Mouse (Mus musculus): Measurements from ENCODE around the gene Ajm1. TPM values are rescaled to one million over a fixed set of nuclear protein-coding genes. Genes with fewer than 3 reads are reported as not detected.

Ajm1 gene
- under 1 TPM; 0.58 to 0.69 TPM for polyA plus RNA-seq (2017; shearing (Covaris generic))

DNA sequence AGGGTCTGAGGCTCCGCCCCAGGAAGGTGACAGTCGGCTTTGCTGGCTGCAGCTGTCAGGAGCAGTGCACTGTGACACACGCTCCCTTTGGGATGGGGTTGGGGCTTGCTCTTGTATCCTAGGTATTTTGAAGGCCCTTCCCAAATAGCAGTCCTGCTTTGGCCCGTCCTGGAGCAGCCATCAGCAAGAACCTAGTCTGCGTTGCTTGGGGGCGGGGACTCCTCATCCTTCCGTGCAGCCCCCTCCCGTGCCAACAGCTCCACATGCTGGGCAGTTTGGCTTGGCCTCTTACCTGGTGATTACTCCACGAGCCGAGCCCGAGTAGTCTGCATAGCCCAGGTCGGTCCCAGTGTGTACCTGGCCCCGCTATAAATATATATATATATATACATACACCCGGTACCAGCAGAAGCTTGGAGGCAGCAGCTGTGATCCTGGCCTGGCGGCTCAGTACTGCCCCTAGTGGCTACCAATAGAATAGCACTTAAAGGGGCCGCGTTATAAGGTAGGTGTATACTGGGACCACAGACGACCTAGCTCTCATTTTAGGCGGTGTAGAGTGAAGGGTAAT is at the start of gene Ajm1:
Gene Ajm1 (minus strand): TSS at position 464 of the 571 bp plus-strand sequence.

DNA sequence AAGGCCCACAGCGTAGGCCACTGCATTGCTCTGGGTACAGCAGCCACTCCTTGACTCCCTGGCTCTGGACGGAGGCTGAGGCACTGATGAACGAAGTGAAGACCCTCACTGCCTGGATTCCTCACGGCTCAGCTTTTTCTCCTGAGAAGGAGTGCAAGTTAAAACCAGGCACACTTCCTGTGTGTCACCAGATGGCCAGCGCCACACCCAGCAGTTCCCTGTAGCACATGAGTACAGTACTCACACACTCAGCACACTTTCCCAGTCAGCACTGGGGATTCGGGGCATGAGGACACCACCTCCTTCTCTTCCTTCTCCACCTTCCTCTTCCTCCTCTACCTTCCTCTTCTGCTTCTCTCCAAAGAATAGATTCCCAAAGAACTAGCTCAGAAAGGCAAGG is 46.3 kb upstream of the Ajm1 start, which contains the start of gene Fcna:
Gene Fcna (minus strand): TSS at position 220 of the 400 bp plus-strand sequence.

DNA sequence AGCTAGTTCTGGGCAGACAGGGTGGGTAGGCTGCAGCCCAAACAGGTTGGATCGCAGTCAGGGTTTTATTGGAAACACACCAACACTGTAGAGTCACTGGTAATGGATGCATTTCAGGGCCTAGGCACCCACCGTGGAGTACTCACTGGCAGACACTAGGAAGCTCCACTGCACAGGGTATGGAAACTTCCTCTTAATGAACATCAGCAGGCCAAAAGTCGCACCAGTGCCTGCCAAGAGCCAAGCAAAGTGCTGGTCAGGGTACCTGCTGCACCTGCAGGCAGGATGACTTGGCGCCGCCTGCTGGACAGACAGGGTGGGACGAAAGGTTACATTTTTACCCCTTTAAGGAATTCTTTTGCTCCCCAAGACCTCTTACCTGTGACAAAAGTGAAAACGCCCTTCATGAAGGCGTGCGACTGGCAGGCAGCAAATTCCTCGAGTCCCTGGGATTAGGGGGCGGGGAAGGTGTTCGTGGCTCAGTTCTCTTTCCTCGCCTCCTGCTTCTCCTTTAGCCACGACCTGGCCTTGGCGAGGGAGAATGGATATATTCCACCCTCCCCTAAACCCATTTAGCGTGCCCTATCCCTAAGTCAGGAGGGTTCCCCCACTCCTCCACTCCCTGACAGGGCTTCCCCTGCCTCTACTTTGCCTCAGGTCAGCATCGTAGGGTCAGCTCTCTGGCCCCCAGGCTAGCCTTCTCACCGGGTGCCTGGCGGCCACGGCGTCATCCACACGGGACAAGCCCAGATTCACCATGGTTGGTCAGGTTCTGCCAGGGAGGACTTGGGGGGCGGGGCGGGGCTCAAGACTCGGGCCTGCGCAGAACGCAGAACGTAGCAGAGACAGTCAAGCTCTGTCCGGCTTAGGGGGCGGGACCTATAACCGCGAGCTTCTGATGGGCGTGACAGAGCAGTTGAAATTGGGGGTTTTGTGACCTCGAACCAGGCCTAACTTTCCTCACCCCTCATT is 40.0 kb upstream of the Ajm1 start, which contains the start of gene Tmem141:
Gene Tmem141 (minus strand): TSS at position 777 of the 972 bp plus-strand sequence.

GRCm38 (mm10) chr2:25617578-25617977 is 36.0 kb upstream of the Ajm1 start, which contains the start of gene Ccdc183:
Gene Ccdc183 (minus strand): TSS chr2:25617678.

GRCm38 (mm10) chr2:25607761-25608622 is 26.4 kb upstream of the Ajm1 start, which contains the start of gene Rabl6:
Gene Rabl6 (minus strand): TSS chr2:25608521.

DNA sequence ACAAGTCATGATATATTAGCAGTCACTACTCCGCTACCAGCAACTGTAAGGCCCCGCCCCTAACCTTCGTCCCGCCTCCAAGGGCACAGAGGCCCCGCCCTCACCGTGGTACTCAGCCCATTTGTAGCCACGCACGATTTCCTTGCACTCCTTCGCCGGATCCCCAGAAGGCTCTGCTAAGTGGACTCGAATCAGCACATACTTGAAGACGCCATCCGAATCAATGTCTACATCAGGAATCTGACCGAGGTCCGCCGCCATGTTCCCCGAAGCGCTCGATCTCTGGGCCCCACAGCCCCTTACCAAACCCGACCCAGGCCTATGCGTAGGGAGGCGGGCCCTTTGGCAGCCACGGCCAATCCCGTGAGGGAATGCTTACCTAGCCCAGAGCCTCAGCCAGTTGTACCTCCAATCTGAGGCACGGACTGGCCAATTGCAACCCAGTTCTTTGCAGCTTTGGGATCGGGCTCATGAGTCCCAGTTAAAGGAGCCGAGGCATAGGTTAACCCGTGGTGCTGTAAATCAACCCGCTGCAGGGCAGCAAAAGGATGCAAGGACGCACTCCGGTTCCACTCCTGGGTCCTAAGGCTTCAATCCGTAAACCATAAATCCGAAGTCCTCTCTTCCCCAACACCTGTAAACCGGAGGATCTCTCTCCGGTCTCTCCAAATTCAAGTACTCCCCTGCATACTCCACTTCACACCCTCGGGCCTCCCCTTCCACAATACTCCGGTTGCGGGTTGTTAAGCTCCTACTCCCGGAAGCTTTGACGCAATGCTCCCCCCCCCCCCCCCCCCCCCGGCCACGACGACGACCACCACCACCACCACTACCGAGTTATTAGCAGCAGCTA is 6.8 kb downstream of the Ajm1 start, which contains the start of the genes Mamdc4 and Phpt1:
Gene Mamdc4 (minus strand): TSS at position 267 of the 853 bp plus-strand sequence.
Gene Phpt1 (minus strand): TSS at position 646 of the 853 bp plus-strand sequence.

DNA sequence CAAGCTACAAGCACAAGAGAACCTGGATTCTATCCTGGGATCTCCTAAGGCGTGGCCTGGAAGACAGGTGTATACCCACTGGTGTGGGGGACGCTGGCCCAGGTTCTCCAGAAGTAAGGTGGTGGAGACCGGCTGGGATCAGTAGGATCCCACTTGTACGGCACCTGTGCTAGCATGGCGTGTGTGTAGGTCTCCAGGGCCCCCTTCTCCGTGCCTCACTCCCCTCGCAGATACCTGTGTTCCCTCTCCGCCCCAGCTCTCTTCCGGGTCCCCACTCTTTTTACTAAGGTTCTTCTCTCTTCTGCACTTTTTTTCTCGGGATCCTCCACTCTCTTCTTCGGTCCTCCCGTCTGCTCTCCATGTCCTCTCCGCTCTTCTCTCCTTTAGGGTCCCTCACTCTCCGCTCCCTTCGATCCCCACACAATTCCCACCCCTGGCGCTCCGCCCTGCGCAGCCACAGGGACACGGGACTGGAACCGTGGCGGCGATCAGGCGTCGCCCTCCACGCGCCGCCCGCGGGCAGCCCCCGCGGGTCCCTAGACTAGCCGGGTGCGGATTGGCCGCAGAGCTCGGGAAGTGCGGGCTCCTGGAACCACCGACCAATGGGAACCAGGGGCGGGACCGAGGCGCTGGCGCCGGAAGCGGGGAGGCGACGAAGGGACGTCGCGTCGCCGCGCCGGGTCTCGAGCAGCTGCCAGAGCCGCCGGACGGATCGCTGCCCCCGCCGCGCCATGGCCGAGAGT is 24.2 kb downstream of the Ajm1 start, which contains the start of gene Edf1:
Gene Edf1 (plus strand): TSS at position 627 of the 743 bp plus-strand sequence.

GRCm38 (mm10) chr2:25546811-25547491 is 34.6 kb downstream of the Ajm1 start, which contains the start of gene Traf2:
Gene Traf2 (minus strand): TSS chr2:25546940.

Other genes starting within 250 kb of the Ajm1 start
- gene Man1b1, start 249.4 kb downstream of the Ajm1 start, polyA plus RNA-seq (2017; shearing (Covaris generic)), result 10 to 100 TPM; 17.2 to 17.6 TPM
- 10 to 100 TPM; 13.0 to 16.1 TPM for gene Dpp7, start 225.4 kb downstream of the Ajm1 start, polyA plus RNA-seq (2017; shearing (Covaris generic))
- 10 to 100 TPM; 50.7 to 71.9 TPM for gene Uap1l1, start 216.1 kb downstream of the Ajm1 start, polyA plus RNA-seq (2017; shearing (Covaris generic))
- gene Sapcd2, start 209.4 kb downstream of the Ajm1 start, polyA plus RNA-seq (2017; shearing (Covaris generic)), result 1 to 10 TPM; 4.3 to 6.6 TPM
- gene Entpd2, start 185.9 kb downstream of the Ajm1 start, polyA plus RNA-seq (2017; shearing (Covaris generic)), result under 1 TPM in 1 of 2 experiments, not detected in 1; 0.17 TPM
- gene Npdc1, start 182.4 kb downstream of the Ajm1 start, polyA plus RNA-seq (2017; shearing (Covaris generic)), result 1 to 10 TPM; 1.1 to 4.0 TPM
- gene Fut7, start 158.5 kb downstream of the Ajm1 start, polyA plus RNA-seq (2017; shearing (Covaris generic)), result 10 to 100 TPM; 13.1 to 35.9 TPM
- 10 to 100 TPM; 20.5 to 67.6 TPM for gene Abca2, start 153.1 kb downstream of the Ajm1 start, polyA plus RNA-seq (2017; shearing (Covaris generic))
- 1 to 10 TPM; 1.1 to 2.4 TPM for gene Clic3, start 124.9 kb downstream of the Ajm1 start, polyA plus RNA-seq (2017; shearing (Covaris generic))
- gene Paxx, start 120.7 kb downstream of the Ajm1 start, polyA plus RNA-seq (2017; shearing (Covaris generic)), result 100 to 1,000 TPM in 1 of 2 experiments, 10 to 100 TPM in 1; 95.9 to 106 TPM
- gene Ptgds, start 111.7 kb downstream of the Ajm1 start, polyA plus RNA-seq (2017; shearing (Covaris generic)), result under 1 TPM in 1 of 2 experiments, not detected in 1; 0.63 TPM
- gene Lcn12, start 87.8 kb downstream of the Ajm1 start, polyA plus RNA-seq (2017; shearing (Covaris generic)), result not detected
- 10 to 100 TPM; 64.4 to 86.7 TPM for gene Fbxw5, start 81.0 kb downstream of the Ajm1 start, polyA plus RNA-seq (2017; shearing (Covaris generic))
- gene C8g, start 80.0 kb downstream of the Ajm1 start, polyA plus RNA-seq (2017; shearing (Covaris generic)), result 1 to 10 TPM; 5.9 to 6.1 TPM
- 10 to 100 TPM; 52.5 to 80.6 TPM for gene Traf2, start 34.8 kb downstream of the Ajm1 start, polyA plus RNA-seq (2017; shearing (Covaris generic))
- gene Edf1, start 23.9 kb downstream of the Ajm1 start, polyA plus RNA-seq (2017; shearing (Covaris generic)), result 100 to 1,000 TPM; 327 to 440 TPM
- gene Mamdc4, start 6.9 kb downstream of the Ajm1 start, polyA plus RNA-seq (2017; shearing (Covaris generic)), result 1 to 10 TPM; 1.2 to 1.8 TPM
- gene Phpt1, start 6.5 kb downstream of the Ajm1 start, polyA plus RNA-seq (2017; shearing (Covaris generic)), result 10 to 100 TPM; 51.3 to 89.9 TPM
- gene Rabl6, start 26.8 kb upstream of the Ajm1 start, polyA plus RNA-seq (2017; shearing (Covaris generic)), result 10 to 100 TPM; 30.8 to 31.8 TPM
- gene Ccdc183, start 35.9 kb upstream of the Ajm1 start, polyA plus RNA-seq (2017; shearing (Covaris generic)), result not detected
- 1 to 10 TPM; 1.2 to 4.9 TPM for gene Tmem141, start 40.2 kb upstream of the Ajm1 start, polyA plus RNA-seq (2017; shearing (Covaris generic))
- gene Fcna, start 46.3 kb upstream of the Ajm1 start, polyA plus RNA-seq (2017; shearing (Covaris generic)), result 1 to 10 TPM; 4.7 to 8.3 TPM
- gene Lcn8, start 71.4 kb upstream of the Ajm1 start, polyA plus RNA-seq (2017; shearing (Covaris generic)), result not detected
- not detected for gene Lcn5, start 76.2 kb upstream of the Ajm1 start, polyA plus RNA-seq (2017; shearing (Covaris generic))
- under 1 TPM in 1 of 2 experiments, not detected in 1; 0.60 TPM for gene Lcn6, start 95.0 kb upstream of the Ajm1 start, polyA plus RNA-seq (2017; shearing (Covaris generic))
- gene Lcn10, start 101.0 kb upstream of the Ajm1 start, polyA plus RNA-seq (2017; shearing (Covaris generic)), result under 1 TPM; 0.14 to 0.21 TPM
- not detected for gene Obp2a, start 118.3 kb upstream of the Ajm1 start, polyA plus RNA-seq (2017; shearing (Covaris generic))
- 10 to 100 TPM; 57.5 to 58.4 TPM for gene Bmyc, start 125.0 kb upstream of the Ajm1 start, polyA plus RNA-seq (2017; shearing (Covaris generic))
- gene Obp2b, start 155.3 kb upstream of the Ajm1 start, polyA plus RNA-seq (2017; shearing (Covaris generic)), result not detected
- gene Lcn3, start 183.8 kb upstream of the Ajm1 start, polyA plus RNA-seq (2017; shearing (Covaris generic)), result under 1 TPM in 1 of 2 experiments, not detected in 1; 0.34 TPM
- not detected for gene Lcn11, start 195.3 kb upstream of the Ajm1 start, polyA plus RNA-seq (2017; shearing (Covaris generic))
- gene Gm13539, start 200.5 kb upstream of the Ajm1 start, polyA plus RNA-seq (2017; shearing (Covaris generic)), result not detected
- gene Glt6d1, start 234.1 kb upstream of the Ajm1 start, polyA plus RNA-seq (2017; shearing (Covaris generic)), result under 1 TPM in 1 of 2 experiments, not detected in 1; 0.42 TPM
- gene Lcn9, start 241.4 kb upstream of the Ajm1 start, polyA plus RNA-seq (2017; shearing (Covaris generic)), result not detected

Measured in activated CD4-positive, CD25-positive, alpha-beta regulatory T cell (primary cell).